Mouse (Mus musculus) central nervous system, embryonic 14 days (tissue): ENCODE results near the gene Haao. TPM values are rescaled to one million over a fixed set of nuclear protein-coding genes. Genes with fewer than 3 reads are reported as not detected.

Experiments
- polyA plus RNA-seq: library from polyadenylated mRNA; depleted of rRNA; stranded (reverse); fragments of >200 nt; gene quantifications from 2 replicates; pipeline ENCODE4 v1.2.3, GENCODE M21; 2012; rRNA removed

Gene Haao
- 0.05 and 0.12 TPM in 2 replicates for polyA plus RNA-seq

DNA sequence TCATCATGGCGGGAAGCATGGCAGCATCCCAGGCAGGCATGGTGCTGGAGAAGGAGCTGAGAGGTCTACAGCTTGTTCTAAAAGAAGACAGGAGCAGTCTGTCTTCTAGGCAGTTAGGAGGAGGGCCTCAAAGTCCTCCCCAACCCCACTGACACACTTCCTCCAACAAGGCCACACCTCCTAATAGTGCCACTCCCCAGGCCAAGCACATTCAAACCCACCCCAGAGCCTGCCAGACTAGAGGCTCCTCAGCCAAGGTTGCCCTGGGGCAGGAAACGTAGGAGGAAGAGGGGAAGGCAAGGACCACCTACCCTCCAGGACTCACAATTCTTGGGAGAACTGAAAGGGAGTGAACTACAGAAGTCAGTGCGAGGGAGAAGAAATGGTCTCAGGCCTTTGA, at the start of gene Haao:
Gene Haao (minus strand): TSS at position 149 of the 400 bp plus-strand sequence.

Other genes with a start within 250 kb of the Haao start
- 0.30 and 0.33 TPM in 2 replicates for gene Kcng3, start 216.1 kb downstream of the Haao start, polyA plus RNA-seq
- gene Mta3, start 141.8 kb downstream of the Haao start, polyA plus RNA-seq: 38.6 and 40.0 TPM in 2 replicates